Mouse (Mus musculus) cerebellum, adult 2 months (tissue): ENCODE data around the gene Capza2. TPM values are rescaled to one million over a fixed set of nuclear protein-coding genes. Genes with fewer than 3 reads are reported as not detected.

Experiments used
- DNase-seq, 2 experiments: peaks; one replicate each; pipeline ENCODE4 v3.0.0; 2021
- H3K27ac ChIP-seq: fragments of 200-500 bp; 2 replicates; pipeline ENCODE4 v1.5.1; 2012; ENCODE audit warnings: low read length, control low read depth, inconsistent platforms; ENCODE audit not compliant: insufficient read depth
- H3K27me3 ChIP-seq: fragments of 200-500 bp; 2 replicates; pipeline ENCODE4 v1.6.1; 2012; ENCODE audit warnings: inconsistent platforms, mild to moderate bottlenecking, low read length, moderate library complexity; ENCODE audit not compliant: control insufficient read depth, insufficient read depth
- H3K4me1 ChIP-seq: fragments of 200-500 bp; 2 replicates; pipeline ENCODE4 v1.6.1; 2011; ENCODE audit warnings: low read length; ENCODE audit not compliant: control insufficient read depth, insufficient read depth
- H3K4me3 ChIP-seq: fragments of 200-500 bp; replicated peaks from 2 replicates; pipeline ENCODE3; 2011; ENCODE audit warnings: mild to moderate bottlenecking, low read depth, low read length, control low read depth; ENCODE audit not compliant: insufficient read depth
- CTCF ChIP-seq: fragments of 200-500 bp; IDR thresholded peaks from 2 replicates; pipeline ENCODE4 v1.5.1; 2011; ENCODE audit warnings: low read depth, mild to moderate bottlenecking, control low read depth, low read length, moderate library complexity, borderline replicate concordance; ENCODE audit not compliant: insufficient read depth
- POLR2A ChIP-seq: fragments of 200-500 bp; IDR thresholded peaks from 2 replicates; pipeline ENCODE4 v1.6.1; 2011; ENCODE audit warnings: low read length, control low read depth, borderline replicate concordance; ENCODE audit not compliant: insufficient read depth
- WGBS: fragments of 180-500 bp; shearing (Covaris S2); methylation state at CpG from one replicate; pipeline ENCODE4 v1.1.7; 2018; 5-methylcytosine and 5-hydroxymethylcytosine counted together
- polyA plus RNA-seq: library from polyadenylated mRNA; depleted of rRNA; stranded (reverse); fragments of >200 nt; gene quantifications from 2 replicates; pipeline ENCODE4 v1.2.3, GENCODE M21; 2012

Capza2 gene
- polyA plus RNA-seq, 1 experiment, result 124 TPM

DNA sequence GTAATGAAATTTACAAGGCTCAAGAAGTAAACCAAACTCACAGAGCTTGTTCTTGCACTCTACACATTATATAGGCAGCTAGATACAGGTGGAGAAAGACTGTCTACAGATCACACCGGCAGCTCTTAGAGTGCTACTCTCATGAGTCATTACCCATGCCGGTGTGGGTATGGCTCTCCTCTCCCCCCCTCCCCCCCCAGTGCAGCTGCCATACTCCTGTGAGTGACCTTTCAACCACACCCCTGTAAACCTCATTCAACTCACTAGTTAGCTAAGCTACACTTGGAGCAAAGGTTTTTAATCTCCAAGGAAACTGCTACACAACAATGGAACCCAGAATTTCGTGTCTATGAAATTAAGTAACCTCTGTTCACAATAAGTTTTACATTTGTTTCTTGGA, 2.2 kb upstream of the Capza2 start:
- H3K27me3 ChIP-seq, result no peaks in the 10 kb centered on the region
- WGBS, result 68% methylated on average over 3 of the region's 3 CpGs
- no peak overlapping the region for H3K27ac ChIP-seq
- TF ChIP-seq POLR2A, result no peak
- no peak for TF ChIP-seq CTCF
- no peaks in the 10 kb centered on the region for H3K4me1 ChIP-seq
- no peak for DNase-seq
- no peak overlapping the region for H3K4me3 ChIP-seq

DNA sequence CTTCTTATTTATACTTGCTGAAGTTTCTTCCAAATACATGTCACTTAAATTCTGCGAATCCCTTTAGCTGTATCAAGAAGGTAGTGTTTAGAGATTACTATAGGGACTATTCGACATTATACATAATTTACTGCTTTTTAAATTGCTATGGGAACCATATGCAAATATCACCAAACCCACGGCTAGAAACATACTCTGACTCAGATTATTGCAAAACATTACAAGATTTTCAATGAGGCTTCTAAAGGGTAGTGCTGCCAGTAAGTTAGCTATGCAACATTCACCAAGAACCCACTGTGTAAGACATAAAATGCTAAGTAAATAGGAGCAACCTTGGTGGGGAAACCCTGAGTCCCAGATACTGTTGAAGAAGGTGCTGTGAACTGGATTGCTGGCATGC, 1.0 kb upstream of the Capza2 start:
- whole genome bisulfite sequencing, result 75% methylated on average over 3 of the region's 3 CpGs
- DNase-seq, result no peak

DNA sequence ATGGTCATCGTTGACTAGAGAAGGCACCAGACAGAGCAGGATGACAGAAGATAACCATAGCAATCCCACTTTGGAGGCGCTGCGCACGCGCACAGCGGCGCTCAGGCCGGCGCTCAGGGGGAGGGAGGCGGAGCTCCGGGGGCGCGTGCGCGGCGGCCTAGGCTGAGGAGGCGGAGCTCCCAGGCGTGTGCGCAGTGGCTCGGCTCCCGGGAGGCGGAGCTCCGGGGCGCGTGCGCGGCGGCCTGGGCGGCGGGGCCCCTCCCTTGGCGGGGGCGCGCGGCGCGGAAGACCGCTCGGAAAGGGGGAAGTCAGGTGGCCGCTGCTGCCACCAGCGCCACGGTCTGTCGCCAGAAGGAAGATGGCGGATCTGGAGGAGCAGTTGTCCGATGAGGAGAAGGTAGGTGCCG, 733 bp downstream of the Capza2 start:
- H3K27me3 ChIP-seq, result no peaks in the 10 kb centered on the region
- H3K4me3 ChIP-seq, result peak overlapping the region; percentile 74
- DNase-seq, result peak; percentile 95 to 96
- peak; percentile 74 for TF ChIP-seq POLR2A
- TF ChIP-seq CTCF, result no peak
- H3K27ac ChIP-seq, result no peak overlapping the region
- no peaks in the 10 kb centered on the region; the same call in 1 of the 2 replicates for H3K4me1 ChIP-seq
- under 1% methylated on average over 44 of the region's 45 CpGs for WGBS

More for the DNA sequence above, 1.0 kb upstream of the Capza2 start:
- no peaks in the 10 kb centered on the region; the same call in 1 of the 2 replicates for H3K4me1 ChIP-seq
- no peaks in the 10 kb centered on the region for H3K27me3 ChIP-seq
- no peak overlapping the region for H3K27ac ChIP-seq
- TF ChIP-seq CTCF (no peak), POLR2A (no peak)
- no peak overlapping the region for H3K4me3 ChIP-seq

DNA sequence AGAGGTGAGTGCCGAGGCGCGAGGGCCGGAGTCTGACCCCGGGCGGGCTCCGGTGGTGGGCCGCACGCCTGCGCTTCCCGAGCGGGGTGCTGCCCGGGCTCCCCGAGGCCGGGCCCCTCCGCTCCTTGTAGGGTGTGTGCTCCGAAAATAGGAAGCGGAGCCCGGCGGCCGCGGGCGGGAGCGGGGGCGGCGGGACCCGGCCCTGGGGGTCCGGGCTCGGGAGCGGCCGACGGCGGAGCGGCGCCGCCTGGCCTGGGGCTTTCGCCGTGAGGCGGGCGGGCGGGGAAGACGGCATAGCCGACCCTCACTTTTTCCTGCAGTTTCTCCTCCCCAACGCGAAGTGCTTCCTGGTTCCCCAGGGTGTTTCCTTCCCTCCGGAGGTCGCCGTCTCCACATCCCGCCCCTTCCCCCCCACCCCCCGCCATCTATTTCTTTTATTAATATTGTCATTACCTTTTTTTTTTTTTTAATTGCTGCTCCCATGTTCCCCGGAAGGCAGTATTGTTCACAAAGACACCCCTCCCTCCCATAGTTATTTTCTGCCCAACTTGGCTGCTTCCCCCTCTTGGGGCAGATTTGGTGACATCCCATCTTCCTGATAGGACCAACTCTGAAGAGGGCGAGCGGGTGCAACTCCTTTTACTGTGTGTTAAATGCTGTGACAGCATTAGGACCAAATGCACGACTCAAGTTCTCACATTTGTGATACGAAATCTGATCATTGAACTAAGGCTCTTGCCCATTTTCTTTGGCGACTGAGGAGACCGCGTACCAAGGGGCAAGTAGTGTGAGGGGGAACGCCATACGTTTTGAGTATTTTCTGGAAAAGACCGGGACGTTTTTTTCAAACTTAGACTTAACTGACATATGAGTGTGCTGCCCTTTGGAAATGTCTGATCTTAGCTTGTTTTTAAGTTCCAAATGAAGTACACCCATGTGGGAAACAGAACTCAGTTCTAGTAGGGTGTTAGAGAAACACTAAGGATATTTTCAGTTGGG, 1.5 kb downstream of the Capza2 start:
- Histone ChIP-seq H3K27ac (peak overlapping the region; percentile 29; the same call in 1 of the 2 replicates), H3K4me1 (no peaks in the 10 kb centered on the region; the same call in 1 of the 2 replicates), H3K27me3 (no peaks in the 10 kb centered on the region), H3K4me3 (peak overlapping the region; percentile 74)
- under 1% methylated on average over 59 of the region's 62 CpGs for WGBS
- peak; percentile 46 to 56 for DNase-seq
- TF ChIP-seq POLR2A, result no peak
- no peak for TF ChIP-seq CTCF

- TF ChIP-seq POLR2A, result no peak
- no peak for TF ChIP-seq CTCF
- no peak overlapping the region for H3K4me3 ChIP-seq
- DNase-seq, result no peak
- no peaks in the 10 kb centered on the region for H3K27me3 ChIP-seq
- H3K27ac ChIP-seq, result no peak overlapping the region
- WGBS, result 74% methylated on average over 9 of the region's 9 CpGs
- H3K4me1 ChIP-seq, result peaks cover 2% of the 10 kb centered on the region; the same call in 1 of the 2 replicates
Observed at GRCm38 (mm10) chr6:17640031-17640430, 4.0 kb downstream of the Capza2 start.

- no peak overlapping the region for H3K4me3 ChIP-seq
- no peak overlapping the region for H3K27ac ChIP-seq
- 81% methylated on average over 3 of the region's 3 CpGs for WGBS
- no peaks in the 10 kb centered on the region for H3K27me3 ChIP-seq
- no peak for TF ChIP-seq POLR2A
- TF ChIP-seq CTCF, result no peak
- DNase-seq, result no peak
- H3K4me1 ChIP-seq, result peaks cover 2% of the 10 kb centered on the region; the same call in 1 of the 2 replicates
Observed at GRCm38 (mm10) chr6:17642739-17643138, 6.7 kb downstream of the Capza2 start.

DNA sequence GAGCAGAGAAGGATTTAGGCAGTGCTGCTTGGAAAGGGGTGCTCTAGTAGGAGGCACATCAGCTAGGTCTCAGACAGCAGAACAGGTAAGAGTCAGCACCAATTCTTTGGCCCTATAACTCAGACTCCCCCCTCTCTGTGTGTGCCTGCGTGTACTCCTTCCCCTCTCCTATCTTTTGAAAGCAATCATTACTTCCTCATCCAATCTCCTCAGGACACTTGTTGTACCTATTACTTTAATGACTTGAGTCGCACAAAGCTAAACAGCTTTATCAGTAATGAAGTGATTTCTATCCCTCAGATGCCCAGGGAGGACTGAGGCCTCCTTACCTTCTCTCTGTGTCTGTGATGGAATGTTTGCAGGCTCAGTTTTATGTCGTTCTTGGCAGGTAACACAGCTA, 10.1 kb downstream of the Capza2 start:
- Histone ChIP-seq H3K4me1 (peaks cover 2% of the 10 kb centered on the region; the same call in 1 of the 2 replicates), H3K4me3 (no peak overlapping the region), H3K27ac (no peak overlapping the region), H3K27me3 (no peaks in the 10 kb centered on the region)
- TF ChIP-seq CTCF (no peak), POLR2A (no peak)
- 57% methylated on average over 3 of the region's 3 CpGs for WGBS
- no peak for DNase-seq

DNA sequence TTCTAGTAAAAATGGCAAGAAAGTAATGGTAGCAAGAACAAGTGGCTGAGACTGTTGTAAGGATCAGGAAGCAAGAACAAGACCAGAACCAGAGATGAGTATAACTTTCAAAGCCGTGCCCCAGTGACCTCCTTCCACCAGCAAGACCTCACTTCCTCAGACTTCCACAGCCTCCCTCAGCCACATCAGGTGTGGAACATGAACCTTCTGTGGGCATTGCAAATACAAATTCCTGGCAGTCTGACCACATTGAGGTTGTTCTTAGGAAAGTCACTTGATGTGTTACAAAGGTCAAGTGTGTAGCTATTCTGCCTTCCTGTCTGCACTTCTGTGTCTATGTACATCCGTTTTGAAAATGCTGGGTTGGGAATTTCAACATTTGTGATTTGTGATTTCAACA, 16.1 kb downstream of the Capza2 start:
- Histone ChIP-seq H3K27me3 (no peaks in the 10 kb centered on the region), H3K4me3 (no peak overlapping the region), H3K4me1 (peaks cover 2% of the 10 kb centered on the region; the same call in 1 of the 2 replicates), H3K27ac (no peak overlapping the region)
- WGBS, result 94% methylated on average over 2 of the region's 2 CpGs
- no peak for DNase-seq
- TF ChIP-seq CTCF (no peak), POLR2A (no peak)
